Mouse (Mus musculus): ENCODE measurements around the gene Taf6. TPM values are rescaled to one million over a fixed set of nuclear protein-coding genes. Genes with fewer than 3 reads are reported as not detected.
"Not testable (repeated sequence)": the region's sequence is repeated elsewhere in the genome, so short reads cannot be mapped to it uniquely, and the experiment has no call there.

Gene Taf6
- polyA plus RNA-seq (2016; fragmentation: Nextera tagmentation; extraction: Ambion mirVana) = 89.3 and 113 TPM in 2 replicates

GRCm38 (mm10) chr5:138186950-138187638 lies at the start of gene Taf6, which contains the start of gene Cnpy4:
Gene Taf6 (minus strand): TSS chr5:138187451.
Gene Cnpy4 (plus strand): TSS chr5:138187485.
- Histone ChIP-seq H3K27me3 (ENCODE audit: insufficient read depth, poor library complexity, severe bottlenecking) (no peaks in the 10 kb centered on the region), H3K27ac (peak within 1 kb of the TSS; percentile 93), H3K4me3 (peak within 1 kb of the TSS; percentile 73), H3K4me1 (peaks cover 12% of the 10 kb centered on the region; the same call in 1 of the 2 replicates), H3K36me3 (peaks cover 46% of the 10 kb centered on the region), H3K9me3 (no peaks in the 10 kb centered on the region)
- DNase-seq (ENCODE audit: low spot score) = peak; percentile 91
- WGBS = under 1% methylated on average over 31 of the region's 31 CpGs

- no peaks in the 10 kb centered on the region for H3K9me3 ChIP-seq
- H3K4me3 ChIP-seq = no peak overlapping the region
- no peak overlapping the region for H3K27ac ChIP-seq
- H3K4me1 ChIP-seq = no peaks in the 10 kb centered on the region
- H3K36me3 ChIP-seq = no peaks in the 10 kb centered on the region
- no peak for DNase-seq (ENCODE audit: low spot score)
- H3K27me3 ChIP-seq (ENCODE audit: insufficient read depth, poor library complexity, severe bottlenecking) = no peaks in the 10 kb centered on the region
These were observed 47.0 kb upstream of the Taf6 start for GRCm38 (mm10) chr5:138234224-138234623.

- WGBS = 81% methylated on average over 2 of the region's 2 CpGs
- Histone ChIP-seq H3K4me1 (no peaks in the 10 kb centered on the region), H3K36me3 (no peaks in the 10 kb centered on the region), H3K9me3 (no peaks in the 10 kb centered on the region), H3K27me3 (ENCODE audit: insufficient read depth, poor library complexity, severe bottlenecking) (no peaks in the 10 kb centered on the region), H3K27ac (no peak overlapping the region), H3K4me3 (no peak overlapping the region)
- no peak for DNase-seq (ENCODE audit: low spot score)
These were observed 46.5 kb upstream of the Taf6 start for GRCm38 (mm10) chr5:138233778-138234177.

DNA sequence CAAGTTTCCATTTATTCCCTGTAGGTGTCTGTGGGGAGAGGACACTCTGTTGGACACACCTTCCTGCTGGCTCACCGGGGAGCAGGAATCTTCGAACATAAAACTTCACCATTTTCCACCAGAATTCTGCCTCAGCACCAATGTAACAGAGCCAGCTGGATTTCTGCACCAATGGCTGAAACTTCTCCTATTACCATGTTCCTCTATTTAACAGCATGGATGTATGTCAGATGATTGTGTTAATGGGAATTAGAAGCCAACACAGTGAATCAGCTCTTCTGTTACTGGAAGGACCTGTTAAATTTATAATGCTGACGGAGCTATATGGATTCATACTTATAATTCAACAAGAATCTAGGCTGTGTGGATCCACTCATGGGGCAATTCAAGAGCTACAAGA lies 42.3 kb upstream of the Taf6 start:
- no peak overlapping the region for H3K4me3 ChIP-seq
- no peak overlapping the region for H3K27ac ChIP-seq
- no peaks in the 10 kb centered on the region for H3K36me3 ChIP-seq
- H3K4me1 ChIP-seq = no peaks in the 10 kb centered on the region
- no peak for DNase-seq (ENCODE audit: low spot score)
- no peaks in the 10 kb centered on the region for H3K27me3 ChIP-seq (ENCODE audit: insufficient read depth, poor library complexity, severe bottlenecking)
- H3K9me3 ChIP-seq = no peaks in the 10 kb centered on the region
- WGBS = 83% methylated on average over 3 of the region's 3 CpGs

- Histone ChIP-seq H3K27ac (no peak overlapping the region), H3K4me3 (no peak overlapping the region), H3K27me3 (ENCODE audit: insufficient read depth, poor library complexity, severe bottlenecking) (no peaks in the 10 kb centered on the region), H3K36me3 (no peaks in the 10 kb centered on the region), H3K4me1 (no peaks in the 10 kb centered on the region), H3K9me3 (no peaks in the 10 kb centered on the region)
- WGBS = 50% methylated on average over 3 of the region's 3 CpGs
- no peak for DNase-seq (ENCODE audit: low spot score)
These were observed 40.8 kb upstream of the Taf6 start for GRCm38 (mm10) chr5:138228026-138228425.

DNA sequence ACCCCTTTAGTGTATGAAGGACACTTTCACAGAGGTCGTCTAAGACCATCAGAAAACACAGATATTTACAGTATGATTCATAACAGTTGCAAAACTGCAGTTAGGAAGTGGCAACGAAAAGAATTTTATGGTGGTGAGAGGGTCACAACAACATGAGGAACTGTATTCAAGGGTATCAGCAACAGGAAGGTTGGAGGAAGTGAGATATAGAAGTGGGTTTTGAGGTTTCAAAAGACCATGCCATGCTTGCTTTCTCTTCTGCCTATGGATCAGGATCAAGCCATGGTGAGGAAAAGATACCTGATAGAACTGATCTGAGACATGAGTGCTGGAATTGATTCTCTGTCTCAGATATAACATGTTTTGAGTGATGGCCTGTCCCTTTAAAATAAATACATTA lies 40.1 kb upstream of the Taf6 start:
- Histone ChIP-seq H3K27me3 (ENCODE audit: insufficient read depth, poor library complexity, severe bottlenecking) (no peaks in the 10 kb centered on the region), H3K4me1 (no peaks in the 10 kb centered on the region), H3K27ac (no peak overlapping the region), H3K36me3 (no peaks in the 10 kb centered on the region), H3K9me3 (no peaks in the 10 kb centered on the region), H3K4me3 (no peak overlapping the region)
- 49% methylated on average over 2 of the region's 2 CpGs for WGBS
- no peak for DNase-seq (ENCODE audit: low spot score)

GRCm38 (mm10) chr5:138226491-138226890 lies 39.2 kb upstream of the Taf6 start:
- H3K27ac ChIP-seq = no peak overlapping the region
- H3K4me1 ChIP-seq = no peaks in the 10 kb centered on the region
- DNase-seq (ENCODE audit: low spot score) = no peak
- H3K27me3 ChIP-seq (ENCODE audit: insufficient read depth, poor library complexity, severe bottlenecking) = no peaks in the 10 kb centered on the region
- H3K9me3 ChIP-seq = no peaks in the 10 kb centered on the region
- WGBS = 74% methylated on average over 4 of the region's 4 CpGs
- no peaks in the 10 kb centered on the region for H3K36me3 ChIP-seq
- no peak overlapping the region for H3K4me3 ChIP-seq

GRCm38 (mm10) chr5:138225700-138226099 lies 38.4 kb upstream of the Taf6 start, which contains the start of gene Nxpe5:
Gene Nxpe5 (plus strand): TSS chr5:138225898.
- no peak for DNase-seq (ENCODE audit: low spot score)
- WGBS = 51% methylated on average over 2 of the region's 2 CpGs
- Histone ChIP-seq H3K4me1 (no peaks in the 10 kb centered on the region), H3K36me3 (no peaks in the 10 kb centered on the region), H3K27me3 (ENCODE audit: insufficient read depth, poor library complexity, severe bottlenecking) (no peaks in the 10 kb centered on the region), H3K9me3 (no peaks in the 10 kb centered on the region), H3K4me3 (no peak within 1 kb of the TSS), H3K27ac (no peak within 1 kb of the TSS)

DNA sequence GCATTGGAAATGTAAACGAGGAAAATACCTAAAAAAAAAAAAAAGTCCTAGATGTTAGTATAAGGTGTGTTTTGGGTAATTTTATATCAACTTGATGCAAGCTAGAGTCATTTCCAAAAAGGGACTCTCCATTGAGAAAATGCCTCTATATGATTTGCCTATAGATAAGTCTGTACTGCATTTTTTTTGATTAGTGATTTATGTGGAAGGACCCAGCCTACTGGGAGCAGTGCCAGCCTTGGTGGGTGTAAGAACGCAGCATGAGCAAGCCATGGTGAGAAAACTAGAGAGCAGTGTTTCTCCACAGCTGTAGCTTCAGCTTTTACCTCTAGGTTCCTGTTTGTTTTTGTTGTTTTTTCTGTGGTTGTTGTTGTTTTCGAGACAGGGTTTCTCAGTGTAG lies 36.0 kb upstream of the Taf6 start:
- 56% methylated on average over 3 of the region's 3 CpGs for WGBS
- no peak for DNase-seq (ENCODE audit: low spot score)
- H3K9me3 ChIP-seq = no peaks in the 10 kb centered on the region
- no peak overlapping the region for H3K27ac ChIP-seq
- no peaks in the 10 kb centered on the region for H3K4me1 ChIP-seq
- H3K36me3 ChIP-seq = no peaks in the 10 kb centered on the region
- no peaks in the 10 kb centered on the region for H3K27me3 ChIP-seq (ENCODE audit: insufficient read depth, poor library complexity, severe bottlenecking)
- no peak overlapping the region for H3K4me3 ChIP-seq

GRCm38 (mm10) chr5:138222111-138222510 lies 34.9 kb upstream of the Taf6 start:
- peak; percentile 80 for DNase-seq (ENCODE audit: low spot score)
- Histone ChIP-seq H3K9me3 (no peaks in the 10 kb centered on the region), H3K27ac (no peak overlapping the region), H3K4me3 (no peak overlapping the region), H3K27me3 (ENCODE audit: insufficient read depth, poor library complexity, severe bottlenecking) (no peaks in the 10 kb centered on the region), H3K4me1 (no peaks in the 10 kb centered on the region), H3K36me3 (no peaks in the 10 kb centered on the region)
- WGBS = 23% methylated on average over 4 of the region's 4 CpGs

DNA sequence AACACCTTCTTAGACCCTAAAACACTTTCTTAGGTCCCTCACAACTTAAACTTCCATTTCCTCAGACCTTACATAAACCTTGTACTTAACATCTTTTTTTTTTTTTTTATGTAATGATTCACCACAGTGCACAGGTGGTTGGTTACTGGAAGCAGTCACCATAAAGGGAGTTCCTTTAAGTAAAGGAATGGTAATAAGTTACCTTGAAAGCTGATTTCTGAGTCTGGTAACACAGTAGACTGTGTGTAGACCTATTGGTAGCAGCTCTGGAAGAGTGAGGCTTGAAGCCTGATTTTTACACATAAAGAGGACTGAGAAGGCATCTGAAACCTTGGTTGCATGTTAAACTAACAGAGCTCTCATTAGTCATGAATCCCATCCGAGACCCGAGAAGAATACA lies 32.6 kb upstream of the Taf6 start:
- H3K36me3 ChIP-seq = no peaks in the 10 kb centered on the region
- H3K27me3 ChIP-seq (ENCODE audit: insufficient read depth, poor library complexity, severe bottlenecking) = no peaks in the 10 kb centered on the region
- H3K4me3 ChIP-seq = no peak overlapping the region
- H3K27ac ChIP-seq = no peak overlapping the region
- peaks cover 11% of the 10 kb centered on the region for H3K9me3 ChIP-seq
- no peaks in the 10 kb centered on the region for H3K4me1 ChIP-seq
- 65% methylated on average over 2 of the region's 2 CpGs for WGBS
- DNase-seq (ENCODE audit: low spot score) = no peak

DNA sequence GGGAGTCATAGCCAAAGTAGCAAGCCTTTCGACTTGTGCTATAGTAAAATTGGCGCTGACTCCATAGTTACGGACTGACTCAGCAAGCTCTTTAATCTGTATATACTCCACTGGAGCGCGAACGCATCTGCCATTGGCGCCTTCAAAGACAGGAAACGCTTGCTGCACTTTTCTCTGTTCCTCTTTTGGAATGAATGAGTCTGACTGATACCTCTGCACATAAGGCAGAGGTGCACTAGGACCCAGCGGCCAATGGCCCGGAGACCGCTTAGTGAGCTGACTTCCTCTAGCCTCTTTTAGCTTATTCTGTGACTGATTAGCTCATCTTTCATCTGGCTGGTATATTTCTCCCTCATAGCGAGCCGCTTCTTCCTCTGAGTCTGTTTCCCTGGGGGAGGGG lies 29.4 kb upstream of the Taf6 start:
- 91% methylated on average over 13 of the region's 13 CpGs for WGBS
- not testable (repeated sequence) for H3K4me1 ChIP-seq; H3K4me3 ChIP-seq; H3K27me3 ChIP-seq (ENCODE audit: insufficient read depth, poor library complexity, severe bottlenecking); H3K27ac ChIP-seq; H3K36me3 ChIP-seq; DNase-seq (ENCODE audit: low spot score)
- H3K9me3 ChIP-seq = peaks cover 11% of the 10 kb centered on the region

DNA sequence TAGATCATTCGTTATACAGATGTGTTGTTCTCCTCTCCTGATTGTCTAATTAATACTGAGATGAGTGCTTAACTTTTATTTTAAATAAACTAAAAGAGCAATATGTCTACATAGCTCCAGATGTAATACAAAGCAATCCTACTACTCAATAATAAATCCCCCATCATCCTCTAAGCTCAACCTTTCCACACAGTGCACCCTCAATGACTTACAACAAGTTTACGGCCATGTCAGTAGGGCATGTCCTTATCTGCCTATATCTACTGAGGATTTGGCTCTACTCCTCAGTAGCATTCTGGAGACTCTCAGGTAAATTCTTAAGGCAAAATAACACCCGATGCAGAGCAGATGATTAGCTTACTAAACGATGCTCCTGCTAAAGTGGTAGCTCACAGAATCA lies 20.6 kb upstream of the Taf6 start:
- no peaks in the 10 kb centered on the region for H3K36me3 ChIP-seq
- H3K4me1 ChIP-seq = no peaks in the 10 kb centered on the region
- no peak overlapping the region for H3K27ac ChIP-seq
- DNase-seq (ENCODE audit: low spot score) = no peak
- H3K27me3 ChIP-seq (ENCODE audit: insufficient read depth, poor library complexity, severe bottlenecking) = no peaks in the 10 kb centered on the region
- no peak overlapping the region for H3K4me3 ChIP-seq
- 0 out of 2 replicates have a peak, but pooled peaks cover 4% of the 10 kb centered on the region for H3K9me3 ChIP-seq
- 76% methylated on average over 4 of the region's 4 CpGs for WGBS

- WGBS = 68% methylated on average over 1 of the region's 1 CpGs
- Histone ChIP-seq H3K9me3 (0 out of 2 replicates have a peak, but pooled peaks cover 4% of the 10 kb centered on the region), H3K27ac (no peak overlapping the region), H3K27me3 (ENCODE audit: insufficient read depth, poor library complexity, severe bottlenecking) (no peaks in the 10 kb centered on the region), H3K4me1 (no peaks in the 10 kb centered on the region), H3K4me3 (no peak overlapping the region), H3K36me3 (no peaks in the 10 kb centered on the region)
- DNase-seq (ENCODE audit: low spot score) = no peak
These were observed 20.0 kb upstream of the Taf6 start for GRCm38 (mm10) chr5:138207253-138207652.
